Mouse (Mus musculus) neural tube, embryonic 12.5 days (tissue): ENCODE measurements around the gene Nxph4. TPM values are rescaled to one million over a fixed set of nuclear protein-coding genes. Genes with fewer than 3 reads are reported as not detected.
A peak's percentile ranks its signal among the peaks of the same experiment; 100 is the strongest.

Source experiments
- ATAC-seq: fragments of 200-750 bp; cut with Nextera tagmentation; 2 replicates; pipeline ENCODE4 v1.8.0; 2017; ENCODE audit warnings: low read depth, mild to moderate bottlenecking, moderate TSS enrichment, moderate library complexity; ENCODE audit not compliant: low FRiP score
- H3K27ac ChIP-seq: fragments of 300-500 bp; sonication (generic); 2 replicates; pipeline ENCODE4 v1.5.1; 2016
- H3K27me3 ChIP-seq: fragments of 300-500 bp; sonication (generic); replicated peaks from 2 replicates; pipeline ENCODE4 v1.6.1; 2016; ENCODE audit warnings: mild to moderate bottlenecking
- H3K36me3 ChIP-seq: fragments of 300-500 bp; sonication (generic); 2 replicates; pipeline ENCODE4 v1.6.1; 2016; ENCODE audit warnings: mild to moderate bottlenecking
- H3K4me1 ChIP-seq: fragments of 300-500 bp; sonication (generic); 2 replicates; pipeline ENCODE4 v1.6.1; 2016
- H3K4me2 ChIP-seq: fragments of 300-500 bp; sonication (generic); replicated peaks from 2 replicates; pipeline ENCODE4 v1.6.1; 2016; ENCODE audit warnings: mild to moderate bottlenecking
- H3K4me3 ChIP-seq: fragments of 300-500 bp; sonication (generic); 2 replicates; pipeline ENCODE4 v1.5.1; 2016
- H3K9ac ChIP-seq: fragments of 300-500 bp; sonication (generic); 2 replicates; pipeline ENCODE4 v1.6.1; 2016; ENCODE audit warnings: mild to moderate bottlenecking
- H3K9me3 ChIP-seq: fragments of 300-500 bp; sonication (generic); 2 replicates; pipeline ENCODE4 v1.6.1; 2016; ENCODE audit warnings: mild to moderate bottlenecking
- WGBS: fragments of 180-500 bp; shearing (Covaris S2); methylation state at CpG from one replicate; pipeline ENCODE4 v1.1.7; 2016; 5-methylcytosine and 5-hydroxymethylcytosine counted together
- polyA plus RNA-seq: library from polyadenylated mRNA; unstranded; fragments of >200 nt; fragmentation: Nextera tagmentation; extraction: Ambion mirVana; gene quantifications from 2 replicates; pipeline ENCODE4 v1.2.1, GENCODE M21; 2016

Nxph4 gene
- polyA plus RNA-seq, 1 experiment from 2014 or later, result 112 TPM

- Histone ChIP-seq H3K4me3 (no peak overlapping the region), H3K27ac (no peak overlapping the region), H3K27me3 (peaks cover under 1% of the 10 kb centered on the region), H3K4me2 (no peak overlapping the region), H3K9ac (no peak overlapping the region), H3K4me1 (peaks cover 10% of the 10 kb centered on the region), H3K36me3 (peaks cover 82% of the 10 kb centered on the region), H3K9me3 (no peaks in the 10 kb centered on the region)
- 92% methylated on average over 8 of the region's 8 CpGs for WGBS
- ATAC-seq, result no peak
These were observed 7.2 kb upstream of the Nxph4 start for GRCm38 (mm10) chr10:127541510-127541909.

- 26% methylated on average over 7 of the region's 7 CpGs for WGBS
- Histone ChIP-seq H3K4me3 (no peak overlapping the region), H3K9me3 (no peaks in the 10 kb centered on the region), H3K4me1 (peaks cover 40% of the 10 kb centered on the region), H3K36me3 (peaks cover 48% of the 10 kb centered on the region), H3K4me2 (no peak overlapping the region), H3K27me3 (peaks cover 36% of the 10 kb centered on the region), H3K27ac (no peak overlapping the region), H3K9ac (no peak overlapping the region)
- ATAC-seq, result no peak
These were observed 3.7 kb upstream of the Nxph4 start for GRCm38 (mm10) chr10:127537854-127538583.

- Histone ChIP-seq H3K27me3 (peaks cover 48% of the 10 kb centered on the region), H3K4me1 (peaks cover 40% of the 10 kb centered on the region), H3K27ac (peak overlapping the region; percentile 37), H3K9me3 (no peaks in the 10 kb centered on the region), H3K9ac (no peak overlapping the region), H3K4me3 (no peak overlapping the region), H3K36me3 (peaks cover 35% of the 10 kb centered on the region), H3K4me2 (peak overlapping the region; percentile 28)
- peak; percentile 39 for ATAC-seq
- WGBS, result 11% methylated on average over 8 of the region's 8 CpGs
These were observed 2.4 kb upstream of the Nxph4 start for GRCm38 (mm10) chr10:127536586-127537314.

- H3K9me3 ChIP-seq, result no peaks in the 10 kb centered on the region
- peaks cover 19% of the 10 kb centered on the region for H3K36me3 ChIP-seq
- peaks cover 66% of the 10 kb centered on the region for H3K27me3 ChIP-seq
- under 1% methylated on average over 29 of the region's 30 CpGs for WGBS
- H3K4me2 ChIP-seq, result peak overlapping the region; percentile 81
- peak overlapping the region; percentile 32 for H3K27ac ChIP-seq
- H3K4me1 ChIP-seq, result peaks cover 56% of the 10 kb centered on the region
- peak; percentile 35 for ATAC-seq
- peak overlapping the region; percentile 59 for H3K4me3 ChIP-seq
- H3K9ac ChIP-seq, result peak overlapping the region; percentile 74; the same call in 1 of the 2 replicates
These were observed 598 bp upstream of the Nxph4 start for GRCm38 (mm10) chr10:127534929-127535384.

GRCm38 (mm10) chr10:127531548-127531947, 2.8 kb downstream of the Nxph4 start:
- peaks cover 80% of the 10 kb centered on the region for H3K4me1 ChIP-seq

GRCm38 (mm10) chr10:127530945-127531344, 3.4 kb downstream of the Nxph4 start:
- H3K9me3 ChIP-seq, result no peaks in the 10 kb centered on the region
- no peak for ATAC-seq
- H3K36me3 ChIP-seq, result no peaks in the 10 kb centered on the region
- 3% methylated on average over 25 of the region's 25 CpGs for WGBS
- H3K27me3 ChIP-seq, result peaks cover 99% of the 10 kb centered on the region
- H3K9ac ChIP-seq, result peak overlapping the region; percentile 74
- peaks cover 80% of the 10 kb centered on the region for H3K4me1 ChIP-seq
- H3K27ac ChIP-seq, result peak overlapping the region; percentile 71; the same call in 1 of the 2 replicates
- H3K4me2 ChIP-seq, result peak overlapping the region; percentile 81
- H3K4me3 ChIP-seq, result peak overlapping the region; percentile 59

More at GRCm38 (mm10) chr10:127531548-127531947, 2.8 kb downstream of the Nxph4 start:
- Histone ChIP-seq H3K4me2 (peak overlapping the region; percentile 81), H3K9ac (peak overlapping the region; percentile 74), H3K4me3 (peak overlapping the region; percentile 59), H3K36me3 (no peaks in the 10 kb centered on the region), H3K27me3 (peaks cover 99% of the 10 kb centered on the region), H3K27ac (peak overlapping the region; percentile 71; the same call in 1 of the 2 replicates), H3K9me3 (no peaks in the 10 kb centered on the region)
- ATAC-seq, result no peak
- under 1% methylated on average over 4 of the region's 4 CpGs for WGBS

- peak; percentile 31 for ATAC-seq
- H3K27me3 ChIP-seq, result peaks cover 91% of the 10 kb centered on the region
- peak overlapping the region; percentile 9; the same call in 1 of the 2 replicates for H3K4me3 ChIP-seq
- peak overlapping the region; percentile 81 for H3K4me2 ChIP-seq
- no peaks in the 10 kb centered on the region for H3K36me3 ChIP-seq
- 1% methylated on average over 17 of the region's 17 CpGs for WGBS
- H3K27ac ChIP-seq, result peak overlapping the region; percentile 84
- no peaks in the 10 kb centered on the region for H3K9me3 ChIP-seq
- H3K4me1 ChIP-seq, result peaks cover 74% of the 10 kb centered on the region
- peak overlapping the region; percentile 44 for H3K9ac ChIP-seq
These were observed 6.9 kb downstream of the Nxph4 start for GRCm38 (mm10) chr10:127527481-127527880.

- peak; percentile 16; the same call in 1 of the 2 replicates for ATAC-seq
These were observed 7.7 kb downstream of the Nxph4 start for GRCm38 (mm10) chr10:127526681-127527080.

DNA sequence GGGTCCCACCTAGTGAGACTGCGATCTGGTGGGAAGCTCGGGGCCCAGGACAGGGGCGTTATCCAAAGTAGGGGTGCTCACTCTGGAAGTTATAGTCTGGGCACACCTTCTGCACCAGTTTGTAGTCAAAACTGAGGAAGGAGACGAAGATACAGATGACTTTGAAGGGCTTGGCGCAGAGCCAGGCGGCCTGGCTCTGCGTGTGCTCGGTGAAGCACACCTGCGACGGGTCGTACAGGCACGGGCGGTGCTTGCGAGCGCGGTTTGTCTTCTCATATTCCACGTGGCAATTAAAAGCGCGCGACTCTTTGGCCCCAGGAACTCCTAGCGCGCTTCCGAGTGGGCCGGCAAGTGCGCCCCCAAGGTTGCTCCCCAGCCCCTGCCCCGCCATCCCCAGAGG, 8.3 kb downstream of the Nxph4 start:
- no peaks in the 10 kb centered on the region for H3K9me3 ChIP-seq
- H3K4me3 ChIP-seq, result peak overlapping the region; percentile 23
- 1% methylated on average over 26 of the region's 26 CpGs for WGBS
- no peaks in the 10 kb centered on the region for H3K36me3 ChIP-seq
- ATAC-seq, result no peak
- peaks cover 77% of the 10 kb centered on the region for H3K27me3 ChIP-seq
- peak overlapping the region; percentile 44; the same call in 1 of the 2 replicates for H3K9ac ChIP-seq
- H3K4me2 ChIP-seq, result peak overlapping the region; percentile 81
- peak overlapping the region; percentile 84; the same call in 1 of the 2 replicates for H3K27ac ChIP-seq
- H3K4me1 ChIP-seq, result peaks cover 79% of the 10 kb centered on the region

More at GRCm38 (mm10) chr10:127526681-127527080, 7.7 kb downstream of the Nxph4 start:
- H3K9me3 ChIP-seq, result no peaks in the 10 kb centered on the region
- peak overlapping the region; percentile 23 for H3K4me3 ChIP-seq
- peak overlapping the region; percentile 81 for H3K4me2 ChIP-seq
- H3K36me3 ChIP-seq, result no peaks in the 10 kb centered on the region
- H3K27ac ChIP-seq, result peak overlapping the region; percentile 84; the same call in 1 of the 2 replicates
- peak overlapping the region; percentile 44 for H3K9ac ChIP-seq
- peaks cover 78% of the 10 kb centered on the region for H3K4me1 ChIP-seq
- peaks cover 83% of the 10 kb centered on the region for H3K27me3 ChIP-seq
- WGBS, result 2% methylated on average over 26 of the region's 26 CpGs

- H3K27me3 ChIP-seq, result peaks cover 64% of the 10 kb centered on the region
- ATAC-seq, result no peak
- no peak overlapping the region for H3K4me3 ChIP-seq
- H3K9me3 ChIP-seq, result no peaks in the 10 kb centered on the region
- under 1% methylated on average over 23 of the region's 23 CpGs for WGBS
- H3K27ac ChIP-seq, result peak overlapping the region; percentile 42; the same call in 1 of the 2 replicates
- peak overlapping the region; percentile 81 for H3K4me2 ChIP-seq
- peaks cover 75% of the 10 kb centered on the region for H3K4me1 ChIP-seq
- peak overlapping the region; percentile 29; the same call in 1 of the 2 replicates for H3K9ac ChIP-seq
- peaks cover 8% of the 10 kb centered on the region for H3K36me3 ChIP-seq
These were observed 9.6 kb downstream of the Nxph4 start for GRCm38 (mm10) chr10:127524646-127525255.

DNA sequence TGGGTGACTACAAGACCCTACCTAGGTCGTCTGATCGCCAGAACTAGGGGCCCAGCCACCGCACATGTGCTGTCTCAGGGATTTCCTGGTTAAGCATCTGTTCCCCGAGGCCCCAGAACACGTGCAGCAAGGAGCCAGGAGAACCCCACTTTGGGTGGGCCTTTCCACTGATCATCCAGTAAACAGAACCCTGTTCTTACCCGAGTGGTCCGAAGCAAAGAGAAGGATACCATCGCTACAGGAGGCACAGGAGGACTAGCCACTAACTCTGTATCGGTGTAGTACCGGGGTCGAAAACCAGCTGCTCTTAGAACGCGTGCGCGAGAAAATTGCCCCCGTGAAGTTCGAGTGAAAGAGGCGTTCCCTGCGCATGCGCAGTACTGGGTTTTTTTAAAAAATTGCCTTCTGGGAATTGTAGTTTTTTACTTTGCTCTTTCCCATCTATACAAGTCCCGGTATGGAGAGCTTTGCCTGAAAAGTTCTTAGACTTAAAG, 12.2 kb downstream of the Nxph4 start, which contains the start of gene Shmt2:
Gene Shmt2, minus strand, starts transcription at position 357 of the 494 bp plus-strand sequence.
- H3K9me3 ChIP-seq, result no peaks in the 10 kb centered on the region
- WGBS, result under 1% methylated on average over 21 of the region's 21 CpGs
- H3K27ac ChIP-seq, result no peak within 1 kb of the TSS
- peak within 1 kb of the TSS; percentile 54 for H3K9ac ChIP-seq
- peak; percentile 41; the same call in 1 of the 2 replicates for ATAC-seq
- peak within 1 kb of the TSS; percentile 54 for H3K4me3 ChIP-seq
- H3K36me3 ChIP-seq, result peaks cover 29% of the 10 kb centered on the region
- H3K4me1 ChIP-seq, result peaks cover 56% of the 10 kb centered on the region
- H3K4me2 ChIP-seq, result peak within 1 kb of the TSS; percentile 85
- peaks cover 43% of the 10 kb centered on the region for H3K27me3 ChIP-seq
